Mouse (Mus musculus): ENCODE data around the gene Sltm.

Sltm gene

GRCm38 (mm10) chr9:70542305-70543041, at the start of gene Sltm:
Gene Sltm (plus strand): TSS chr9:70542754.
- H3K4me3 ChIP-seq (replicated peaks; ENCODE audit: low read length), result peak within 1 kb of the TSS; percentile 95
- H3K27me3 ChIP-seq (ENCODE audit: insufficient read depth, low read length), result no peaks in the 10 kb centered on the region
- H3K9me3 ChIP-seq (ENCODE audit: low read length), result no peaks in the 10 kb centered on the region
- H3K4me1 ChIP-seq (replicated peaks; ENCODE audit: low read depth, low read length), result peaks cover 19% of the 10 kb centered on the region
- TF ChIP-seq CTCF (conservative IDR thresholded peaks at IDR 0.05; ENCODE audit: low read length) (no peak), NANOG (IDR thresholded peaks at IDR 0.05; ENCODE audit: borderline replicate concordance, low read length) (no peak), POU5F1 (IDR thresholded peaks at IDR 0.05; ENCODE audit: borderline replicate concordance, low read length) (no peak)
- H3K36me3 ChIP-seq (ENCODE audit: insufficient read depth, low read length), result peaks cover 23% of the 10 kb centered on the region

DNA sequence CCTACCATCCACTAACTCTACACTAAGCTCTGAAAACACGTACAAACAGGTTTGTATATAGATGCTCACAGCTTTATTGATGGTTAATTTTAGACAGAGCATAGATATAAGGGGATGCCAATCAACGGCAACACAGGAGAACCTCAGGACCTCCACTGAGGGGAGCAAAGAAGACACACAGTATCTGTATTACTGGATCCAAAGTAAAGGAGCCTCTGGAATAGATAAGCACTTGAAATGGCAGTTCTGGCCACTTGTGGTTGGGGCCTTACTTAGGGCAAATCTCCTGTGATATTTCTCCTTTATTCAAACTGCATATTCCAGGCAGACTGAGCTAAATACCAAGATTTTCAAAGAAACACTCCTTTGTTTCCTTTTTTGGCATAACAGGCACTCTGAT, 49.5 kb upstream of the Sltm start:
- peaks cover 31% of the 10 kb centered on the region for H3K36me3 ChIP-seq (ENCODE audit: insufficient read depth, low read length)

DNA sequence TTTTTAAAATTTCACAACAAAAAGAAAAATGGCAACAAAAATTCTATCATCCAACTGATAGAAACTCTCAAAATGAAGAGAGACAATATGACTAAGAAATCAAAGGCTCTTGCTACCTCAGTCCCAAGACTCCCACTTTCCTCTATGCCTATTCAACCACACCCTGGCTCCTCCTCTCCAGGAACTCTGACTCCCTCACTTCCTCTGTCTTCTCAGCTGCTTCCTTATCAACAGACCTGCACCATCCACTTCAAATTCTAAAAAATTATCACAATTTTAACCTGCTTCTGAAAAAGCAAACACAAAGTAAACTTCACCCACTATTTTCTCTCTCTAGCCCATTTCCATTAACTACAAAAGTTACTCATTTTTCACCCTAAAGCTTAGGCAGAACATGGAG, 45.6 kb upstream of the Sltm start:
- no peaks in the 10 kb centered on the region for H3K9me3 ChIP-seq (ENCODE audit: low read length)
- H3K4me3 ChIP-seq (replicated peaks; ENCODE audit: low read length), result no peak overlapping the region
- H3K36me3 ChIP-seq (ENCODE audit: insufficient read depth, low read length), result peaks cover 36% of the 10 kb centered on the region
- TF ChIP-seq NANOG (IDR thresholded peaks at IDR 0.05; ENCODE audit: borderline replicate concordance, low read length) (no peak), POU5F1 (IDR thresholded peaks at IDR 0.05; ENCODE audit: borderline replicate concordance, low read length) (no peak), CTCF (conservative IDR thresholded peaks at IDR 0.05; ENCODE audit: low read length) (no peak)
- H3K27me3 ChIP-seq (ENCODE audit: insufficient read depth, low read length), result no peaks in the 10 kb centered on the region
- H3K4me1 ChIP-seq (replicated peaks; ENCODE audit: low read depth, low read length), result peaks cover 73% of the 10 kb centered on the region

More for the DNA sequence above, 49.5 kb upstream of the Sltm start:
- TF ChIP-seq POU5F1 (IDR thresholded peaks at IDR 0.05; ENCODE audit: borderline replicate concordance, low read length) (no peak), NANOG (IDR thresholded peaks at IDR 0.05; ENCODE audit: borderline replicate concordance, low read length) (no peak), CTCF (conservative IDR thresholded peaks at IDR 0.05; ENCODE audit: low read length) (no peak)
- Histone ChIP-seq H3K4me1 (replicated peaks; ENCODE audit: low read depth, low read length) (peaks cover 78% of the 10 kb centered on the region), H3K27me3 (ENCODE audit: insufficient read depth, low read length) (no peaks in the 10 kb centered on the region), H3K9me3 (ENCODE audit: low read length) (no peaks in the 10 kb centered on the region), H3K4me3 (replicated peaks; ENCODE audit: low read length) (no peak overlapping the region)

GRCm38 (mm10) chr9:70502284-70503014, 40.1 kb upstream of the Sltm start:
- peak overlapping the region; percentile 90 for H3K4me3 ChIP-seq (replicated peaks; ENCODE audit: low read length)
- H3K9me3 ChIP-seq (ENCODE audit: low read length), result no peaks in the 10 kb centered on the region
- peaks cover 48% of the 10 kb centered on the region for H3K4me1 ChIP-seq (replicated peaks; ENCODE audit: low read depth, low read length)
- peaks cover 14% of the 10 kb centered on the region for H3K36me3 ChIP-seq (ENCODE audit: insufficient read depth, low read length)
- H3K27me3 ChIP-seq (ENCODE audit: insufficient read depth, low read length), result peaks cover 8% of the 10 kb centered on the region
- TF ChIP-seq CTCF (conservative IDR thresholded peaks at IDR 0.05; ENCODE audit: low read length), result no peak
- TF ChIP-seq NANOG (IDR thresholded peaks at IDR 0.05; ENCODE audit: borderline replicate concordance, low read length), result no peak
- no peak for TF ChIP-seq POU5F1 (IDR thresholded peaks at IDR 0.05; ENCODE audit: borderline replicate concordance, low read length)

DNA sequence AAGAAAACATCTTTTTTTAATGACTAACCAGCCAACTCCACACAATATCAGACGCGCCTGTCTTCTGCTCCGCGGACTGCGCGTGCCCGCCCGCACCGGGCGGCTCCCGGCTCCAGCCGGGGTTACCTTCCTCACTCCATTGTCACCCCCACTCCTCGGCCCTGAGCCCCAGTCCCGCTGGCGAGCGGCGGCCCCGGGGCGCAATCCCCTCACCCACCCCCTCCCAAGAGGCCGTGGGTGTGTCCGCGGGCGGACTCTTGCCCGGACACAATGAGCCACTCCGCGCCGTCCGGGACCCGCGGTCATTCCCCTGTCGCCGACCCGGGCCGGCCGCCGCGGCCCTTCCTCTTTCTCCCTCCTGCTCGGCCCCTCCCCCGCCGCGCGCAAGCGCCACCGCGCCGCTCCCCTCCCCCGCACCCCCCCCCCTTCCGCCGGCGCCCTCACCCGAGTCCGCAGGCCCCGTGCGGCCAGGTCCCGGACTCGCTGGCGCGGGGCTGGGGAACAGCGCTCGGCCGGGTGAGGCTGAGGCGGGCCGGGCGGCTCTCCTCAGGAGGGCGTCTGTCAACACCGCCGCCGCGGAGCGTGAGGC, 39.4 kb upstream of the Sltm start:
- TF ChIP-seq POU5F1 (IDR thresholded peaks at IDR 0.05; ENCODE audit: borderline replicate concordance, low read length) (no peak), NANOG (IDR thresholded peaks at IDR 0.05; ENCODE audit: borderline replicate concordance, low read length) (no peak), CTCF (conservative IDR thresholded peaks at IDR 0.05; ENCODE audit: low read length) (no peak)

GRCm38 (mm10) chr9:70503626-70504041, 38.9 kb upstream of the Sltm start, which contains the start of gene Rnf111:
Gene Rnf111 (minus strand): TSS chr9:70503725.
- Histone ChIP-seq H3K4me1 (replicated peaks; ENCODE audit: low read depth, low read length) (peaks cover 37% of the 10 kb centered on the region), H3K9me3 (ENCODE audit: low read length) (no peaks in the 10 kb centered on the region), H3K4me3 (replicated peaks; ENCODE audit: low read length) (peak within 1 kb of the TSS; percentile 90), H3K27me3 (ENCODE audit: insufficient read depth, low read length) (peaks cover 8% of the 10 kb centered on the region), H3K36me3 (ENCODE audit: insufficient read depth, low read length) (peaks cover 6% of the 10 kb centered on the region)
- TF ChIP-seq NANOG (IDR thresholded peaks at IDR 0.05; ENCODE audit: borderline replicate concordance, low read length) (no peak), POU5F1 (IDR thresholded peaks at IDR 0.05; ENCODE audit: borderline replicate concordance, low read length) (no peak), CTCF (conservative IDR thresholded peaks at IDR 0.05; ENCODE audit: low read length) (no peak)

More for the DNA sequence above, 39.4 kb upstream of the Sltm start:
- Histone ChIP-seq H3K27me3 (ENCODE audit: insufficient read depth, low read length) (peaks cover 8% of the 10 kb centered on the region), H3K9me3 (ENCODE audit: low read length) (no peaks in the 10 kb centered on the region), H3K4me3 (replicated peaks; ENCODE audit: low read length) (peak overlapping the region; percentile 90), H3K4me1 (replicated peaks; ENCODE audit: low read depth, low read length) (peaks cover 42% of the 10 kb centered on the region), H3K36me3 (ENCODE audit: insufficient read depth, low read length) (peaks cover 12% of the 10 kb centered on the region)

GRCm38 (mm10) chr9:70506186-70506585, 36.4 kb upstream of the Sltm start:
- no peak for TF ChIP-seq POU5F1 (IDR thresholded peaks at IDR 0.05; ENCODE audit: borderline replicate concordance, low read length)
- TF ChIP-seq CTCF (conservative IDR thresholded peaks at IDR 0.05; ENCODE audit: low read length), result no peak
- TF ChIP-seq NANOG (IDR thresholded peaks at IDR 0.05; ENCODE audit: borderline replicate concordance, low read length), result no peak
- Histone ChIP-seq H3K4me1 (replicated peaks; ENCODE audit: low read depth, low read length) (peaks cover 20% of the 10 kb centered on the region), H3K9me3 (ENCODE audit: low read length) (no peaks in the 10 kb centered on the region), H3K36me3 (ENCODE audit: insufficient read depth, low read length) (no peaks in the 10 kb centered on the region), H3K4me3 (replicated peaks; ENCODE audit: low read length) (no peak overlapping the region), H3K27me3 (ENCODE audit: insufficient read depth, low read length) (peaks cover 8% of the 10 kb centered on the region)

GRCm38 (mm10) chr9:70506787-70507186, 35.8 kb upstream of the Sltm start:
- H3K9me3 ChIP-seq (ENCODE audit: low read length), result no peaks in the 10 kb centered on the region
- no peak overlapping the region for H3K4me3 ChIP-seq (replicated peaks; ENCODE audit: low read length)
- H3K4me1 ChIP-seq (replicated peaks; ENCODE audit: low read depth, low read length), result peaks cover 15% of the 10 kb centered on the region
- H3K36me3 ChIP-seq (ENCODE audit: insufficient read depth, low read length), result no peaks in the 10 kb centered on the region
- TF ChIP-seq NANOG (IDR thresholded peaks at IDR 0.05; ENCODE audit: borderline replicate concordance, low read length), result no peak
- TF ChIP-seq CTCF (conservative IDR thresholded peaks at IDR 0.05; ENCODE audit: low read length), result no peak
- TF ChIP-seq POU5F1 (IDR thresholded peaks at IDR 0.05; ENCODE audit: borderline replicate concordance, low read length), result no peak
- peaks cover 8% of the 10 kb centered on the region for H3K27me3 ChIP-seq (ENCODE audit: insufficient read depth, low read length)
